Comparison of ENCODE assay signal across 13 mouse cellular contexts in genomic region chr12:36704380-36704779, GRCm38 (mm10).
DNase-seq lines count a peak whose midpoint lies in the region; ATAC-seq and TF ChIP-seq lines count a peak whose summit lies in the region.
"Had no signal": no experiment of that assay in that cellular context is flagged by ENCODE, and none has a peak within 500 bp of the region (broad histone marks: within the 10 kb centered on the region; RNA-seq: fewer than 3 reads in every experiment).

No protein-coding gene starts in this region.

- in situ Hi-C loops in Patski (cut with MboI; ENCODE audit: low pct_unique_long_range_greater_than_20kb), result loop anchor here (25.0 kb wide), 1 partner anchor 1408 kb away; no protein-coding TSS in a partner anchor

- no peak for DNase-seq in frontal cortex, postnatal 25 days (ENCODE audit: low spot score in 2 of 2)
- DNase-seq in left cerebral cortex, postnatal 14 days (ENCODE audit: low spot score in 2 of 2), result peak; percentile 20 to 54
- DNase-seq in left cerebral cortex, adult 11 months (ENCODE audit: low spot score), result no peak
- DNase-seq in 3T3-L1 (ENCODE audit: low read depth, low spot score) (peak; percentile 24), Patski (ENCODE audit: low read depth, low spot score) (no peak)
- no peak for DNase-seq in ovary, postnatal 10 days (ENCODE audit: low spot score)
- DNase-seq in embryo, embryonic 11 days, result no peak
- DNase-seq: adrenal gland, postnatal 10 days; gastrocnemius, postnatal 36 days; layer of hippocampus, postnatal 36 days; liver; thymus, postnatal 4 days had no signal

- intact Hi-C loops in left cerebral cortex, postnatal 14 days (cut with DNase I), result loop anchor here (10.0 kb wide), 1 partner anchor 810 kb away; no protein-coding TSS in a partner anchor

- CTCF ChIA-PET in Patski (lab: Charles Lee), result interaction anchor here (0.8 kb wide), 1 partner anchor 9 kb away, joined by 3 read pairs; no protein-coding TSS in a partner anchor

- H3K27me3 ChIP-seq in Patski, result peaks cover 22% of the 10 kb centered on the region

- TF ChIP-seq CTCF in Patski (IDR thresholded peaks at IDR 0.05), result peak; percentile 20

- ATAC-seq in frontal cortex, adult (ENCODE audit: low TSS enrichment), result peak; percentile 47; the same call in 1 of the 2 replicates
- ATAC-seq in Patski, result no peak

- POLR2A ChIA-PET in Patski (lab: Charles Lee), result no interaction called here

Comparison
In these comparisons a context has a peak if more than half of its experiments do, and no peak if none do; other contexts are left out.
1. DNase-seq: peak in left cerebral cortex, postnatal 14 days (2 of 2) and 3T3-L1 (single experiment); none in frontal cortex, postnatal 25 days (0 of 2), left cerebral cortex, adult 11 months (single experiment), Patski (single experiment), ovary, postnatal 10 days (single experiment) and embryo, embryonic 11 days (single experiment).